Mouse (Mus musculus): Measurements from ENCODE around the gene 4931414P19Rik. TPM values are rescaled to one million over a fixed set of nuclear protein-coding genes. Genes with fewer than 3 reads are reported as not detected.

The 4931414P19Rik gene
- polyA plus RNA-seq, 1 experiment from 2014 or later = 6.9 TPM

DNA sequence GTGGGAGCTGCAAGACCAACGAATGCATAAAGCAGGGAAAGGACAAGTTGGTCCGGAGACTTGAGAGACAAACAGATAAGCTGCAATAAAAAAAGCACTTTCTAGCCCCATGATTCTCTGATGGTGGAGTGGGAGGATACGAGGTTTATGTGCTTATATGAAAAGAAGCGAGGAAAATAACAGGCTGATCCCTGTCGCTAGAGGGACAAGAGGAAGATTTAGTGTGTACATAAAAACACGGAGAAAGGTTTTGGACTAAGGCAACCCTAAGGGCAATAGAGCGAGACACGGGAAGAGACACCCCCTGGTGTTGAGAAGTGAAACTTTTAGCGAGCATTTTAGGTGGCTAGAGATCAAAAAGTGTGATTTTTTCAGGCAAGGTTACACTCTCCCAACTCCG is 27.7 kb downstream of the 4931414P19Rik start:
- Histone ChIP-seq H3K36me3 (ENCODE audit: control insufficient read depth, insufficient read depth) (no peaks in the 10 kb centered on the region), H3K27ac (ENCODE audit: low read length) (peak overlapping the region; percentile 16), H3K9ac (replicated peaks; ENCODE audit: low read depth, low read length) (peak overlapping the region; percentile 53), H3K27me3 (replicated peaks; ENCODE audit: control insufficient read depth, insufficient read depth, low read length) (peaks cover 3% of the 10 kb centered on the region; the same call in 1 of the 2 replicates), H3K9me3 (ENCODE audit: control insufficient read depth, low read length) (no peaks in the 10 kb centered on the region), H3K4me1 (replicated peaks; ENCODE audit: control insufficient read depth, insufficient read depth, low read length) (peaks cover 40% of the 10 kb centered on the region), H3K4me3 (replicated peaks; ENCODE audit: low read length) (peak overlapping the region; percentile 70), H3K4me2 (ENCODE audit: low read length) (peak overlapping the region; percentile 95)
- no peak for ATAC-seq
- WGBS = under 1% methylated on average over 10 of the region's 10 CpGs

DNA sequence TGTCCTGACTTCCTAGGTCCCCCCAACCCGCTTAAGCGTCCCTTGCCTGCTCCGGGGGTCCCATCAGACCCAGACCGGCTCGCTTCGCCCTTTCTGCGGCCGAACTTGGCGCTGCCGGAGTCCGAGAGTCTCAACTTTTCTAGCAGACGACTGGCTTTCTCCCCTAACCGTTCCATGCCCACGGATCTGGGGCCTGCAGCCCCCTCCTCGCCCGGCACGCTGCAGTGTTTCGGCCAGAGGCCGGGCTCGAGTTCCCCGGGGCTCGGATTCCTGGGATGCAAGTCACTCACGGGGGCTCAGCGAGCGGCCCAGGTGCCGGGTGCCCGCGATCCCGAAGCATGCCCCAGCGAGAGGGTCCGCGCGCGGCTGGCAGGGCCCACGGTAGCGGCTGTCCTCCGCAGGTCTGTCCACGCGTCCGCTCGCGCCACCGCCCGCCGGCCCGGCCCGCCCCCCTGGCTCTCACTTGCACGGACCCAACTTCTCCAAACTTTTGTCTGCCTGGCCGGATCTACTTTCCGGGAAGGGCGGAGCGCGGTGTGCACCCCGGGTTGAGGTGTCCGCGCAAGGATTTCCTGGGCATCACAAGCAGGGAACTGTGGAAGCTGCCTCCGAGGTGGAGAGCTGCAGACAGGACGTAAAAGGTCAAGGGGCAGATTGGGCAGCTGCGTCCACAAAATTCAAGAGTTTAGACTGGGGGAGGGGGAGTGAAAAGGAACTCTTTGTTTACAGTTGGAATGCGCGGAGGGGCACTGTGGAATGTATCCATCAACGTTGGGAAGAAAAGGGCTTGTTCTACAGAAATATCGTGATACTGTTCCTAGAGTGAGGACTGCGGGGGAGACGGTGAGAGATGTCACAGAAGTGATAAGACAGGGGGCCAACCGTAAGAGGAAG is 28.5 kb downstream of the 4931414P19Rik start, which contains the start of gene Ajuba:
Gene Ajuba, minus strand, starts transcription at position 470 of the 894 bp plus-strand sequence.
- WGBS = 0% methylated on average over 66 of the region's 66 CpGs

DNA sequence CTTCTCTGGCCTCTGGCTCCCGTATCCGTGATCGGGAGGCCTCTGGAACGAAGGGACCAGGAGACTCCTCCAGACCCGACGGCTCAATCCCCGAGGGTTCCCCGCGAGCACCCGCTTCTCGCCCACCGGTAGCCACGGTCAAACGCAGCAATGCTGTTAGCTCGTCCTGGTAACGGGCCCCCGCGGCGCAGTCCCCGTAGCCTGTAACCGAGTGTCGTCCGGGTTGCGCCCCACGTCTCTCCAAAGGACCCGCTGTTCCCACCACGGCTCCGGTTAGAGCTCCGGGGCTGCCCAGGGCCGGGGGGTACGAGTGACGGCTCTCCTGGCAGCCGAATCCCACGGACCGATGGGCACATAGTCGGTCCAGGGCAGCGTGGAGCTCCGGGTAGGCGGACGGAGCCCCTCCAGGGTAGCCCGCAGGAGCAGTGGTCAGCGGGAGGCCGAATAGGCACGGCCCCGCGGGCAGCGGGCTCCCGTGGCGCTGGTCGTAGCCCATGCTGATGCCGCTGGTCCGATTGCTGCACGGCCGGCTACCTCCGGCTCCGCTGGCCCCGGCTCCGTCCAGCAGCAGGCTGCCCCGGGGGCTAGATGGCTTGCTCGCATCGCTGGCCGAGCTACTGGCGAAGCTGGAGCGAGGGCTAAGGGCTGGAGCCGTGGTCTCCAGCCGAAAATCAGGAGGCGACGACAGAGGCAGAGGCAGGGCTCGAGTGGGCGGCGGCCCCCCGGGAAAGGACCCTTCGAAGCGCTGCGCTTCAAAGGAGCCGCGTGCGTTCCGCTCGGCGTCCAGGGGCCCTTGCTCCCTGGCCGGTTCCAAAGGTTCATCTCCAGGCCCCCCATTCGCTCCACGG is 29.3 kb downstream of the 4931414P19Rik start:
- WGBS = under 1% methylated on average over 83 of the region's 84 CpGs
- no peaks in the 10 kb centered on the region for H3K36me3 ChIP-seq (ENCODE audit: control insufficient read depth, insufficient read depth)
- no peaks in the 10 kb centered on the region for H3K9me3 ChIP-seq (ENCODE audit: control insufficient read depth, low read length)
- ATAC-seq = no peak
- peak overlapping the region; percentile 53 for H3K9ac ChIP-seq (replicated peaks; ENCODE audit: low read depth, low read length)
- peak overlapping the region; percentile 95 for H3K4me2 ChIP-seq (ENCODE audit: low read length)
- peak overlapping the region; percentile 70 for H3K4me3 ChIP-seq (replicated peaks; ENCODE audit: low read length)
- peaks cover 3% of the 10 kb centered on the region; the same call in 1 of the 2 replicates for H3K27me3 ChIP-seq (replicated peaks; ENCODE audit: control insufficient read depth, insufficient read depth, low read length)
- H3K27ac ChIP-seq (ENCODE audit: low read length) = peak overlapping the region; percentile 18; the same call in 1 of the 2 replicates
- H3K4me1 ChIP-seq (replicated peaks; ENCODE audit: control insufficient read depth, insufficient read depth, low read length) = peaks cover 52% of the 10 kb centered on the region

More for the DNA sequence above, 28.5 kb downstream of the 4931414P19Rik start, which contains the start of gene Ajuba:
- Histone ChIP-seq H3K9ac (replicated peaks; ENCODE audit: low read depth, low read length) (peak within 1 kb of the TSS; percentile 53), H3K36me3 (ENCODE audit: control insufficient read depth, insufficient read depth) (no peaks in the 10 kb centered on the region), H3K4me2 (ENCODE audit: low read length) (peak within 1 kb of the TSS; percentile 95), H3K9me3 (ENCODE audit: control insufficient read depth, low read length) (no peaks in the 10 kb centered on the region), H3K27ac (ENCODE audit: low read length) (peak within 1 kb of the TSS; percentile 39), H3K4me1 (replicated peaks; ENCODE audit: control insufficient read depth, insufficient read depth, low read length) (peaks cover 47% of the 10 kb centered on the region), H3K27me3 (replicated peaks; ENCODE audit: control insufficient read depth, insufficient read depth, low read length) (peaks cover 3% of the 10 kb centered on the region; the same call in 1 of the 2 replicates), H3K4me3 (replicated peaks; ENCODE audit: low read length) (peak within 1 kb of the TSS; percentile 70)
- peak; percentile 59 for ATAC-seq

DNA sequence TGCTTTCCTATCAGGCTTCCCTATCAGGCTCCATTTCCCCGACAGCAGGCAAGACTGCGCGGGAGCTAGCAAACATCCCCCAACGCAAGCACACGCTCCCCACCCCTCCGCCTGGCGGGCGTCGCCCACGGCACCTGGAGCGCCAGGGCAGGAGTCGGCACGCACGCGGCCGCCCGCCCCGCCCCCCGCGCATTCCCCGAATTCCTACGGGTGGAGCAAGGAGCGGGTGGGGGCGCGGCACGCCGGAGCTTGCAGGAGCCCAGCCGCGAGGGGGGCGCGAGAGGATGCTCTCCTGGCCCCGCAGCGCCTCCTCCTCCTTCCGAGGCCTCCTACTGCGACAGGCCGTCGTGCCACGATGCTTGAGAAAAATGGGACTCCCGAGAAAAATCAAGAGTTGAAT is 30.2 kb downstream of the 4931414P19Rik start:
- peak overlapping the region; percentile 70 for H3K4me3 ChIP-seq (replicated peaks; ENCODE audit: low read length)
- no peak for ATAC-seq
- H3K9ac ChIP-seq (replicated peaks; ENCODE audit: low read depth, low read length) = peak overlapping the region; percentile 53
- under 1% methylated on average over 39 of the region's 39 CpGs for WGBS
- H3K4me1 ChIP-seq (replicated peaks; ENCODE audit: control insufficient read depth, insufficient read depth, low read length) = peaks cover 52% of the 10 kb centered on the region
- H3K36me3 ChIP-seq (ENCODE audit: control insufficient read depth, insufficient read depth) = no peaks in the 10 kb centered on the region
- H3K27ac ChIP-seq (ENCODE audit: low read length) = no peak overlapping the region
- H3K27me3 ChIP-seq (replicated peaks; ENCODE audit: control insufficient read depth, insufficient read depth, low read length) = peaks cover 3% of the 10 kb centered on the region; the same call in 1 of the 2 replicates
- peak overlapping the region; percentile 95 for H3K4me2 ChIP-seq (ENCODE audit: low read length)
- H3K9me3 ChIP-seq (ENCODE audit: control insufficient read depth, low read length) = no peaks in the 10 kb centered on the region

DNA sequence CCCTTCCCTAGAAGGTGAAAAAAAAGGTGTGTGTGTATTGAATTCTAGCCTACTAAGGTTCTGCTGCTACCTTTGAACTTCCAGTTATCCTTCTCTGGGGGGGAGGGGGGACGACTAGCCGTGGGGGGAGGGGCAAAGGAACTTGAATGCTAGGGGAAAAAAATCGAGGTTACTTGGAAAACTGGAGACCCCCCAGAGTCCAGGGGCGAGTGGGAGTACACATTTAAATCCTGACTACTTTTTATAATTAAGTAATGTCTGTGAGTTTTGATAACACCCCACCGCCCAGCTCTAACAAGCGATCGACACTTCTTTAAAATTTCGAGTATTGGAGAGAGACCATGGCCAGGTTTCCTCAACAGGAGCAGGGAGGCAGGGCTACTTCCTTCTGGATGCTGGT is 30.8 kb downstream of the 4931414P19Rik start:
- H3K9me3 ChIP-seq (ENCODE audit: control insufficient read depth, low read length) = no peaks in the 10 kb centered on the region
- no peak overlapping the region for H3K27ac ChIP-seq (ENCODE audit: low read length)

DNA sequence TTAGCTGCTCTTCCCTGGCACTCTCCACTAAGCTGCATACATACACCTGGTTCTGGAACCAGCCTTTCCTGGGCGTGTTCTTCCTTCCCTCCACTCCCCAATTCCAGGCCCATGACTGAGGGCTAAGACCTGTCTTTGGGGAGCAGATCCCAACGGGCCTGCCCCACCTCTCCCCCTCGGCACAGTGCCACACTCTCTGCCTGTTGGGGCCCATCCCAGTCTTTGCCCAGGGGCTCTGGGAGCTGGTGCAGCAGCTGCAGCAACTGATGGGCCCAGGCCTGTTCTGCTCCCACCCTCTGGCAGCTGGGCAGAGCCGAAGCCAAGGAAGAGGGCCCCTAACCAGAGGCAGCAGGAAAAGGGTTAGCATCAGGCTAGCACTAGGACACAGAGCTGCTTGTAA is 31.5 kb downstream of the 4931414P19Rik start:
- Histone ChIP-seq H3K27ac (ENCODE audit: low read length) (0 out of 2 replicates have a peak overlapping the region, but pooled peaks have one; percentile 26), H3K4me1 (replicated peaks; ENCODE audit: control insufficient read depth, insufficient read depth, low read length) (peaks cover 52% of the 10 kb centered on the region), H3K36me3 (ENCODE audit: control insufficient read depth, insufficient read depth) (no peaks in the 10 kb centered on the region), H3K4me3 (replicated peaks; ENCODE audit: low read length) (peak overlapping the region; percentile 70), H3K27me3 (replicated peaks; ENCODE audit: control insufficient read depth, insufficient read depth, low read length) (peaks cover 3% of the 10 kb centered on the region; the same call in 1 of the 2 replicates), H3K9me3 (ENCODE audit: control insufficient read depth, low read length) (no peaks in the 10 kb centered on the region), H3K4me2 (ENCODE audit: low read length) (peak overlapping the region; percentile 95), H3K9ac (replicated peaks; ENCODE audit: low read depth, low read length) (peak overlapping the region; percentile 37; the same call in 1 of the 2 replicates)
- peak; percentile 29; the same call in 1 of the 2 replicates for ATAC-seq
- WGBS = 7% methylated on average over 4 of the region's 4 CpGs

More for the DNA sequence above, 30.8 kb downstream of the 4931414P19Rik start:
- H3K4me3 ChIP-seq (replicated peaks; ENCODE audit: low read length) = peak overlapping the region; percentile 70
- H3K4me1 ChIP-seq (replicated peaks; ENCODE audit: control insufficient read depth, insufficient read depth, low read length) = peaks cover 52% of the 10 kb centered on the region
- H3K9ac ChIP-seq (replicated peaks; ENCODE audit: low read depth, low read length) = peak overlapping the region; percentile 53; the same call in 1 of the 2 replicates
- H3K36me3 ChIP-seq (ENCODE audit: control insufficient read depth, insufficient read depth) = no peaks in the 10 kb centered on the region
- WGBS = 4% methylated on average over 8 of the region's 8 CpGs
- ATAC-seq = no peak
- H3K4me2 ChIP-seq (ENCODE audit: low read length) = peak overlapping the region; percentile 95
- peaks cover 3% of the 10 kb centered on the region; the same call in 1 of the 2 replicates for H3K27me3 ChIP-seq (replicated peaks; ENCODE audit: control insufficient read depth, insufficient read depth, low read length)

DNA sequence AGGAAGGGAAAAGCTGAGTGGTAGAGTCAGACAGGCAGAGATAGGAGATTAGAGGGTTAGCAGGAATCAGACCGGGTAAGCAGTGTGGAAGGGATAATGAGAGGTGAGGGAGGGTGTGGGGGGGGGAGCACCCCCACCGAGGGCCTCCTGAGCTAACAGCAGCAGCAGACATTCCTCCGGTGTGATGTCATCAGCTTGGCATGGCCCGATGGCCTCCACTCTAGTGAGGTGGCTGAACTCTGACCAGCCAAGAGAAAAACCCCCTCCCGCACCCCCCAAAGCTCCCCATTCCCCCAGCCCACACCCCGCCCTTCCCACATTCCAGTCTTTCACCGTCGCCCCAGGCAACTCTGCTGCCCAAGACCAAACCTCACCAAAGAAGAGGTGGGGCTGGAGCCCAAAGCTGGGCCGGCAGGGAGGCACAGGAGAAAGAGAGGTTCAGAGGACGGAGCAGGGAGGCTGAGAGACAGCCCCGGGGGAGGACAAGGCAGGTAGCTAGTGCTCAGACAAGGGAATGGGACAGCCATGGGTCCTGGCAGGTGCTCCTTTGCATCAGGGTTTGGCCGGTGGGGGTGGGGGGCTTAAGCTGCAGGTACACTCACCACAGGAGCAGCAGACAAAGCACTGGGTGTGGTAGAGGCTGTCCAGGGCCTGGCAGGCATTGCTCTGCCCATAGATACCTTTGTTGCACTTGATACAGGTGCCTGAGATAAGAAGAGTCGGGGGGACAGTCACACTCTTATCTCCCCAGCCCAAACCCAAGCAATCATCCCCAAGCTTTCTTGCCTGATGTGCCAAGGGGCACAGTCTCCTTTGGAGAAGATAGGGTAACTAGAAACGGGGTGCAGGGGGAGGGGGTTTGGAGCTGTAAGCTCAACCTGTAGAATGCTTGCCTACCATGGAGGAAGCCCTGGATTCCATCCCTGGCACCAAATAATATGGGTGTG is 32.7 kb downstream of the 4931414P19Rik start:
- Histone ChIP-seq H3K27ac (ENCODE audit: low read length) (peak overlapping the region; percentile 51; the same call in 1 of the 2 replicates), H3K9ac (replicated peaks; ENCODE audit: low read depth, low read length) (0 out of 2 replicates have a peak overlapping the region, but pooled peaks have one; percentile 7), H3K4me1 (replicated peaks; ENCODE audit: control insufficient read depth, insufficient read depth, low read length) (peaks cover 47% of the 10 kb centered on the region), H3K4me3 (replicated peaks; ENCODE audit: low read length) (0 out of 2 replicates have a peak overlapping the region, but pooled peaks have one; percentile 11), H3K9me3 (ENCODE audit: control insufficient read depth, low read length) (no peaks in the 10 kb centered on the region), H3K27me3 (replicated peaks; ENCODE audit: control insufficient read depth, insufficient read depth, low read length) (peaks cover 3% of the 10 kb centered on the region; the same call in 1 of the 2 replicates), H3K36me3 (ENCODE audit: control insufficient read depth, insufficient read depth) (no peaks in the 10 kb centered on the region), H3K4me2 (ENCODE audit: low read length) (peak overlapping the region; percentile 95)
- ATAC-seq = peak; percentile 31
- WGBS = 4% methylated on average over 14 of the region's 14 CpGs

DNA sequence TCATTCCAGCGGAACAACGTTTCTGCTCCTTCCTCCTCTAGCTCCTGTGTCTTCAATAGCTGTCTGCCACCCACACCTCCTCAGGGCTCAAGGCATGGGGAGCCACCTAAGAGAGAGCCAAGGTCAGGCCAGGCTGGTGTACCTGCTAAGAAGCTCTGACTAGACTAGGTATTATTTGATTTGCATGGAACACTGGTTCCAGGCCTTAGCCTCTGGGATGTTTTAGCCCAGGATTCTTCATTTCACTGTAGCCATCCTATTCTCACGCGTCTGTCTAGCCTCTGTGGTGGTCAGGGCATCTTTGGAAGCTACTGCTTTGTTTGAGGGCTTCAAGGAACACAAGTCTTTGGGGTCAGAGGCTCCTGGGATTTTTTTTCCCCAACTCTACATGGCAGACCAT is 33.7 kb downstream of the 4931414P19Rik start:
- no peaks in the 10 kb centered on the region for H3K9me3 ChIP-seq (ENCODE audit: control insufficient read depth, low read length)
- 30% methylated on average over 4 of the region's 4 CpGs for WGBS
- peak overlapping the region; percentile 51 for H3K27ac ChIP-seq (ENCODE audit: low read length)
- H3K4me1 ChIP-seq (replicated peaks; ENCODE audit: control insufficient read depth, insufficient read depth, low read length) = peaks cover 42% of the 10 kb centered on the region
- H3K4me2 ChIP-seq (ENCODE audit: low read length) = no peak overlapping the region
- H3K9ac ChIP-seq (replicated peaks; ENCODE audit: low read depth, low read length) = peak overlapping the region; percentile 5; the same call in 1 of the 2 replicates
- H3K4me3 ChIP-seq (replicated peaks; ENCODE audit: low read length) = no peak overlapping the region
- H3K27me3 ChIP-seq (replicated peaks; ENCODE audit: control insufficient read depth, insufficient read depth, low read length) = peaks cover under 1% of the 10 kb centered on the region; the same call in 1 of the 2 replicates
- no peaks in the 10 kb centered on the region for H3K36me3 ChIP-seq (ENCODE audit: control insufficient read depth, insufficient read depth)
- ATAC-seq = no peak
